Mouse (Mus musculus): ENCODE measurements around the gene Ttll9.

Gene Ttll9

DNA sequence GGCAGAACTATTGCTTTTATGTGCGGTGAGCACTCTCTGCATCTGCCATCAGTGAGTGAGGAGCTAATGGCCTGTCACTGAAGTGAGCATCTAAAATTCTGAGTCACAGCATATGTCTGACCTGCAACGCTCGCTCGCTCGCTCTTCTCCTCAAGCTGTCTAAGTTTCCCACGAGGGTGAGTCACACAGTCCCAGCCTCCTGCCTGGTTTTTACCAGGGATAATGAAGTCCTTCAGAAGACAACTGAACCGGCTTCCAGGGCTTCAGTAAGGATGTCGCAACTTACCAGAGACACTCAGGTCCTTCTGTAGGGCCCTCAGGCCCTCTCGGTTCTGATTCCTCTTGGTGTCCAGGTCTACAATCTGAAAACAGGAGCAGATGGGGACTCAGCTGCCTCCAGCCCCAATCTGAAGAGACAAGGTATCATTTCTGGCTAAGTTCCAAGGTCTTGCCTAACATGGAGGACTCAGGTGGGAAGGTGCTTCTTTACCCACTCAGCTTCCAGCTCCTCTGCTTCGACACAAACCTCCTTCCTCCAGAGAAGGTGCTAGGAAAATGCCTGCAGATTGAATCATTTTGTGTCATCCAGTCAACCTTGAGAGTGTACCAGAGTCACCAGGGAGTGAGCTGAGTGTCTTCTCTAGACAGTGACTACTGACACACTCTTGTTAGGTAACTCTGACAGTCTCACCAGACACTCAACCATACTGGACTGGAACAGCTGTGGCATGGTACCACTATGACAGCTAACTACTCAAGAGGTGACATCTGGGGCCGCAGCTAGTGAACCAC lies 51.6 kb downstream of the Ttll9 start:
- DNase-seq (ENCODE audit: low spot score), result no peak

DNA sequence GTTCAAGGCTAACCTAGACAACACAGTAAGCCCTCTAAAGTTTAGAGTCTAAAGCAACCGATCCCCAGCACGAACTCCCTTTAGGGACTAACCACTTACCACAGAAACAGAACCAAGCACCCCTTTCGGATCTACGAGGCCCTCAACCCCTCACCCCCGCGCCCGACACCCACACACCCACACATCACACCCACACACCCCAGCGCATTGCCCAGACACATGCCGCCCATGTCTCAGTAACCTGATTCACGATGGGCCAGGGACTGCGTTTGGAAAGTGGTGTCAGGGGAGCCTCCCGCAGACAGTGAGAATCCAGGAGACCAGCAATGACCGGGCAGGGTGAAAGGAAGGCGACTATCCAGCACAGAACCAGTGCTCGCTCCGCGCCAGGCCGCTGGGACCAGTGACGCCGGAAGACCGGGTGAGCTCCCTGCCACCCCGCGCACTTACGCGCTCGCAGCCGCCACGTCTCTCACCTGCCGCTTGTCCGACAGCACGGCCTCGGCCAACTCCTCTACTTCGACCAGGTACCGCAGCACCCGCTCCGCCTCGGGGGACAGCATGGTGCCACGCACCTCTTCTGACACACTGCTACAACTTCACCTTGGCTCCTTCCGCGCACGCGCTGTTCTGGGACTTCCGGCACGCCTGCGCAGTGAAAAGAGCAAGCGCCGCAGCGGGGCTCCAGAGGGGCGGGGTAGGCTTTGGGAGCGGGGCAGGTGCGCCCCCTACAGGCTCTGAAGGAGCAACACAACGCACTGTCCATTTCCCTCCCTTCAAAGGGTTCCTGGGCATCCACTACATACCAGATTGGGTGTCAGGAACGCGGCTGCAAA lies 52.7 kb downstream of the Ttll9 start, which contains the start of gene Pdrg1:
Gene Pdrg1 (minus strand): TSS at position 670 of the 836 bp plus-strand sequence.
- DNase-seq (ENCODE audit: low spot score), result peak; percentile 84

DNA sequence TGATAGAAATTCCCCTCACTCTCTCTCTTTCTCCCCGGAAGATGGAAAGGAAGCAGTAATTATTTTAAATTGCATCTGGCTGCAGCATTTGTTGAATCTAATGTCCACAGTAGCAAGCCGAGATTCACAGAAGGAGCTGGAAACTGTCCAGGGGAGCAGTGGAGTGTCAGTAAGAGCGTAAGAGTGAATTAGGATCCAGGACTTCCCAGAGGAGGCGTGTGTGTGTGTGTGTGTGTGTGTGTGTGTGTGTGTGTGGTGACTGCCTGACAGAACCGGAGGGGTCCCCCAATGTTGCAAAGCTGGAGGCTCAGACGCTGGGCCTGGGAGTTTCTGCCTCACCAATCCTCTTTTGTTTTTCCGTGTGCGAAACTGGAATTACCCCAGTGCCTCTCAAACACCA lies 53.5 kb downstream of the Ttll9 start:
- no peak for DNase-seq (ENCODE audit: low spot score)

DNA sequence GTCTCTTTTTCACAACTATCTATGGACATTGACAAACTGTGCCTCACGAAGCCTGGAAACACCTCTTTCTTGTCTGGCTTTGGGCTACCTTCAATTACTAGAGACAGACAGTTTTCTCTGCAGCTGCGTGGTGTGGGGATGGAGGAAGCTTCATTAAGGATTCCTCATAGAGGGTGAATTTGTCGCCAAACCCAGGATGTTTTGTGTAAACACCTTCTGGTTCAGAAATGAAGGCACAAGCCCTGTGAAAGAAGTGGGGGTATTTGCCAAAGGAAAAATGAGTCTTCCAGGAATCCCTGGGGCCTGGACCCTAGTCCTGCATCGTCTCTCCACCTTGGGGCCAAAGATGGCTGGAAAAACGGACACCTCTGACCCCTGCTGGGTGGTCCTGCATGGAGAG lies 54.5 kb downstream of the Ttll9 start:
- DNase-seq (ENCODE audit: low spot score), result no peak

DNA sequence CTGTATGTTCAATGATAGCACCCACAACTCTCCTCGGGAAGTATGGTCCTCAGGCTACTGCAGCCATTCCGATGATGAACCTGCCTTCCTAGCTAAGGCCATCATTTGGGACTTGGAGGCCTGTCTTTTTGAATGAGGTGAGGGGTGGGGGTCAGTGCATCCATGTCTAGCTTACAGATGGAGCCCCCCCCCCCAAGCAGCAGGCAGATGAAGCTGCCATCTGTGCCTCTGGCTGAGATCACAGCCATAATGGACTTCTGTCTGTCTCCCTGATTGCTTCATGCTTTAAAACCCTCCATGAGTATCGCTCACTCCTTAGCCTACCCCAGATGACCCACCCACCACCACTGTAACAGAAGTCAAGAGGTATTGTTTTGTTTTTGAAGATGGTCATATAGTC lies 57.1 kb downstream of the Ttll9 start:
- no peak for DNase-seq (ENCODE audit: low spot score)

DNA sequence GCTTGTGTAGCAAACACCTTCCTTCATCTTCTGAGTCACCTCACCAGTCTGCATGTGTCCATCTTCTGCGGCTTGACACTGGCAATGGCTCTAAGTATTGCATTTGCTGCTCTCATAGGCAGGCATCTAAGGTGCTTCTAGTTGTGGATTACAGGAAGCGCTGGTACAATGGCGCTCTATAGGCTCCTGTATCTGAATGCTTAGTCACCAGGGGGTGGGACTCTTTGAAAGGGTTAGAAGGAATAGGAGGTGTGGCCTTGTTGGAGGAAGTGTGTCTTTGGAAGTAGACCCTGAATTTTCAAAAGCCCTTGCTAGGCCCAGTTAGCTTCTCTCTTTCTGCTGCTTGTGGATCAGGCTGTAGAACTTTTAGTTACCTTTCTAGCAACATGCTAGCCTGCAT lies 58.9 kb downstream of the Ttll9 start:
- no peak for DNase-seq (ENCODE audit: low spot score)

DNA sequence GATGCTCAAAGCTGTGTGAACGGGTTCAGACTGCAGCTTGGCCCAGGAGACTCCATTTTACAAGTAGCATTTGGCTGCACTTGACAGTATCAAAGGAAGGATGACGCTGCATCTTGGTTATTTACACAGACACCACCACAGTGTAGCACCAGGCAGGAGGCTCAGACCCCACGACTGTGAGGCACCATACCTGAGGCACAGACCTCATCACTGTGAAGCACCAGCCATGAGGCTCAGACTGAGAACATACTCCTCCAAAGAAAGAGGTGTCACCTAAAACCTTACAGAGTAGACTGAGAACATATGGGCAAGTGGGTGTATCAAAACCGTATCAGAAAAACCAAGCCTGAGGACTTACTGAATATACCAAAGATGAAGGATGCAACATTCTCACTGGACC lies 60.6 kb downstream of the Ttll9 start:
- DNase-seq (ENCODE audit: low spot score), result no peak

DNA sequence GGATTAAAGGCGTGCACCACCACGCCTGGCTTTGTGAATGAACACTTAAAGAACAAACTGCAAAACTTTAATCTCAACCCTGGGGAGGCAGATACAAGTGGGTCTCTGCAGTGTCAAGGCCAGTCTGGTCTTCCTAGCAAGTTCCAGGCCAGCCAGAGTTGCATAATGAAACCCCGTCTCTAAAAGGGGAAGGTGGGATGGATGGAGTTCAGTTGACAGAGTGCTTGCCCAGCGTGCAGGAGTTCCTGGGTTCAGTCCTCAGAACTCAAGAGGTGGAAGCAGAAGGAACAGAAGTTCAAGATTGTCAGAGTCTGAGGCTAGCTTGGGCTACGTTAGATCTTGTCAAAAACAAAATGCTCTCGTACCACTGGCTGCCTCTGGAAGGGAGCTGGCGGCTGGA lies 63.8 kb downstream of the Ttll9 start:
- no peak for DNase-seq (ENCODE audit: low spot score)

DNA sequence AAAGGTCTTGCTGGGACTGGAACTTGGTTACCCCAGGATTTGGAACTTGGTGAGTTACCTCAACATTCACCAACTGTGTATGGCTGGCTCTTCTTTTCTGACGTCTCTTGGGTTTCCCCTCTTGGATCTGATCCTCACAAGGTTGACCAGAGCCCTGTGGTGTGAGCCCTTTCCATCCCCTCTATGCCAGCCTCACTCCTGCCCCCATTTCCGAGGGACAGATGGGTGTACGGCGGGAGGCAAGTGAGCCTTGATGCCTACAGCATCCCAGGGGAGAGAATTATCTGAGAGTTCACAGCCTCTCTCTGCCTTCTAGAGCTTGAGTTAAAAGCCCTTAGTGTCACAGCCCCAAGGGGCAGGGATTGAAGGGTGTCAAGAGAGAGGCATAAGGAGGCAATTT lies 65.2 kb downstream of the Ttll9 start:
- no peak for DNase-seq (ENCODE audit: low spot score)

DNA sequence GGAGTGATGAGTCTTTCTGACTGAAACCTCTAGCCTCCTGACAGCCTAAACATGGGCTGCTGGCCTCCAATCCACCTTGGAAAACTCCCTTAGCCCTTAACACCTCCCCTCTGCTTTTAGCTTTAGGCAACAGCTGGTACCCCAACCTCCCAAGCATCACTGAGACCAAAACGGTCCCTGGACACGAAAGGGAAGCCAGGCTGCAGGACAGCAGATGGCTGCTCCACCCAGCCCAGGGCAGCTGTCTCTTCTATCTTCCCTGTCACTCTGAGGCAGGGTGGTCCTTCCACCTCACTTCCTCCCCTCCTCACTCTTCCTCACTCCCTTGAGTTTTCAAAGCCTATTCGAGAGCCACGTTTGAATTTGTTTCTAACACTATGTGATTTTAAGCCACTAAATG lies 68.1 kb downstream of the Ttll9 start:
- no peak for DNase-seq (ENCODE audit: low spot score)

DNA sequence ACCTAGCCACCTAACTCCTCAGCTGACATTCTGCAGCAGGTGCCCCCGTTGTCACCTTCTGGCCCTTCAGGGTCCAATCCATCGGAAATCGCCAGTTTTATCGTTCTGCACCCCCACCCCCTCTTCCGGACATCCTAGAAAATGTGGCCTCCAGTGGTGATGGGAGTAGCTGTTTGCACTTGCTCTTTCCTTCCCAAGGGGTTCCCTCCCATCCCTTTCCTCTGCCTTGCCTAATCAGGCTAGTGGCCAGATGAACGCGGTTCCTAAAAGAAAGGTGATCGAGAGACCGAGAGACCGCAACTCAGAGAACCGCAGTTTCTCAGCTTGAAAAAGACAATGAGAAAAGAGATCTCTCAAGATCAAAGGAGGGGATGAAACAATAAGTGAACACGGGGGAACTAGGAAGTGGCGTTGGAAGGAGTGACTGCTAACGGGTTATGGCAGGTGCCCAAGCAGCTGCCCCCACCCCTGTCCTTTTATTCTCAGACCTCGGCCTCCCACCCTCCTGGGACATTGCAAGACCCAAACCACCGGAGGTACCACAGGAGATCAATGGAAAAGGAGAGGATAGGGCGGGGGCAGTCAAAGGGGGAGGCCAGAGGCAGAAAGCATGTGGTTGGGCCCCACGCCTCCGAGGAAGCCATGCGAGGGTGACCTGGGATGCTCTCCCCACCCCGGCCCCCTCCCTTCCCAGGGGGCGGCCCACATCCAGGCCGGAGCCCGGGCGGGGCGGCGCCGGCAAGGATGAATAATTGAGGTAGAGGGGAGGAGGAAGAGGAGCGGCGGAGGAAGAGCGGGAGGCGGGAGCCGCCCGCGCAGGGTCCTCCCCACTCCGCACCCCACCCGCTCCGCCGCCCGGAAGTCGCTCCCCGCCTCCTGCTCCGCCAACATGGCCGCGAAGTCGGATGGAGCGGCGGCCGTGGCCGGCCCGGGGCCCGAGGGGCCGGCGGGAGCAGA lies 69.1 kb downstream of the Ttll9 start, which contains the start of gene Xkr7:
Gene Xkr7 (plus strand): TSS at position 727 of the 957 bp plus-strand sequence.
- DNase-seq (ENCODE audit: low spot score), result no peak

DNA sequence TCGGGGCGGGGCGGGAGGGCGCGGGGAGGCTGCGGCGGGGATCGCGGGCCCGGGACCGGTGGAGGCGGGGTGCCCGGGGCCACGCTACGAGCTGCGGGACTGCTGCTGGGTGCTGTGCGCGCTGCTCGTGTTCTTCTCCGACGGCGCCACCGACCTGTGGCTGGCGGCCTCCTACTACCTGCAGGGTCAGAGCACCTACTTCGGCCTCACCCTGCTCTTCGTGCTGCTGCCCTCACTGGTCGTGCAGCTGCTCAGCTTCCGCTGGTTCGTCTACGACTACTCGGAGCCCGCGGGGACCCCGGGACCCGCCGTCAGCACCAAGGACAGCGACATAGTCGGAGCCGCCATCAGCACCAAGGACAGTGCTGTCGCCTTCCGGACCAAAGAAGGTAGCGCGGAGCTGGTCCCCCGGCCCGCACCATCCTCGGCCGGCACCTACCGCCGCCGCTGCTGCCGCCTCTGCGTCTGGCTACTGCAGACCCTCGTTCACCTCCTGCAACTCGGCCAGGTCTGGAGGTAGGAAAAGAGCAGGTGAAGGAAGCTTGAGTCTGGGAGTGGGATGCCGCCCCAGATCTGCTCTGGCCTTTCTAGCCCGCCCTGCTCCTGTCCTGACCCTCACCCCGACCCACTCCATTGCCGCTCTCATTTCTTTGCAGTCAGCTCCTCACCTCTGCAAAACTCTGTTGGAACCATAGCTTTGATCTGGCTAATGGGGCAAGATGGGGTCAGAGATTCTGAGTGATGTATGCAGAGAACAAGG lies 70.0 kb downstream of the Ttll9 start:
- DNase-seq (ENCODE audit: low spot score), result peak; percentile 63

DNA sequence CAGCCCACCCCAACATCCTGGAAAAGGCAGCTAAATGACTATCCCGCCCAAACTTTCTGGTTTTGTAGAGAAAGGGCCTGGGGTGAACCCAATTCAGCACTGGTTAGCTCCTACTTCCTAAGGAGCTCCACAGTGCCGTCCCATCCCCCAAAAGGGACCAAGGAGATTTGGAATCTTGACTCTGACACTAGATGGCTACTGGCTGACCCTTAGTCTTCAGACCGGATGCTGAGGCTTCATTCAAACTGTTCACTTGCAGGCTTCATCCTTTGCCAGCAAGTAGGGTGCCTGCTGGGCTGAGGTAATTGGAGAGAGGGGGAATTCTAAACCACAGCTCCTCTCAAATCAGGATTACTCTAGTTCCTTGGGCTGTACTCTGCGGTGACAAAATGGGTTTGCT lies 70.7 kb downstream of the Ttll9 start:
- no peak for DNase-seq (ENCODE audit: low spot score)

DNA sequence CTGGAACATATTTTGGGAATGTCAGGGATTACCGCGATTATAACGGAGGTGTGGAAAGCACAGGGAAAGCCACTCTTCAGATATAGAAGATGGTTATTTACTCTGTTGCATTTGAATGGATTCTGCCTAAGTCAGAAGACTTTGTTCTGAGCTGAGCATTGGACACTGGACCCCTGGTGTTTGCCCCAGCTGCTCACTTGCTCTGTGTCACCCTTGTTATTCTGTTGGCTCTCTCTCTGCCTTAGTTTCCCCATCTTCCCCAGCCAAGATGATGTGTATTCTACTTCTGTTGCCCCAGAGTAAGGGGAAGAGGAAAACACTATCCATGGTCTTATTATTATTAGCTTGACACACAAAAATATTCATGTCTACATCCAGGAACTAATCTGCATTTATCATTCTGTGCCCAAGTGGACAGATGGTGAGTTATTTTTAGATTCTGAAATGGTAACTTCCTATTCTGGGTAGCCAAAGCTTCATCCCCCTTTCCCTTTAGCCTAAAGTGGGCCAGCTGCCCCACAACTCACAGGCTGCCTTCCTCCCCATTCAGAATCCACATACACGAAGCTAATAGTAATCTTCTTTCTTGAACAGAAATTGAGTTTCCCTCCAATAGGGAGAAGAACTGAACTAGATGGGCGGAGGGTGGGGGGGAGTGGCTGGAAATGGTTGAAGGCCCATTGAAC lies 71.4 kb downstream of the Ttll9 start:
- DNase-seq (ENCODE audit: low spot score), result no peak

DNA sequence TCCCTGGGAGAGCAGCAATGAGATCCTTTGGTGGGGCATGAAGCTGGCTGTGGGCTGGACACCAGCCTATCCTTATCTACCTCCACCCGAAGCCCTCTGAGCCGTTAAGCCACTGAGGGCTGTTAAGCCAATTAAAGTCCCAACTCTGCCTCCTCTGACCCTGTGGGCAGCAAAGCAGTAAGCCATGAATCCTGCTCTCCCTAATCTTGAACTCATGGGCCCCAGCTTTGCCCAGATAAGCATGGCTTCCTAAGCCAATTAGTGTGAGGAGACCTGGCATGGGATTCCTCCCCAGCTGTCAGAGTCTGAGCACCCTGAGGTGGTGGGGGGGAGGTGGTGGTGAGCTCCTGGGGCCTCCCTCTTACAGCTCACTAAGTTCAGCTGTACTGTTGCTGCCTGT lies 74.4 kb downstream of the Ttll9 start:
- DNase-seq (ENCODE audit: low spot score), result no peak

DNA sequence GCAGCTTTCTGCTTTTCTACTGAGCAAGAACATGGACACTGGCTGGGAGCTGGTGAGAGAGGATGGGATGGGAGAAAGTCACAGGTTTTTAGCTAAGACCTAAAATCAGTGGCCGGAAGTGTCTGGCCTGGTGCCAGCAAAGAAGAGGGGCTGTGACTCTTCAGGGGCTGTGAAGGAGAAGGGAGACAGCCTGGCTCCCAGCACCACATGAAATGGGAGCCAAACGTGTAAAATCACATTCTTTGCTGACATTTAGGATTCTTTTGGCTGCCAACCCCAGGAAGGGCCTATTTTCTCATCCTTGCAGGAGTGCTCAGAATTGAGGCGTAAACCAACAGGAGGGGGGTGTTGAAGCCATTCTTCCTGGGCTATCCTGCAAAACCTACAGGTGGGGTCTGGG lies 81.6 kb downstream of the Ttll9 start:
- no peak for DNase-seq (ENCODE audit: low spot score)

DNA sequence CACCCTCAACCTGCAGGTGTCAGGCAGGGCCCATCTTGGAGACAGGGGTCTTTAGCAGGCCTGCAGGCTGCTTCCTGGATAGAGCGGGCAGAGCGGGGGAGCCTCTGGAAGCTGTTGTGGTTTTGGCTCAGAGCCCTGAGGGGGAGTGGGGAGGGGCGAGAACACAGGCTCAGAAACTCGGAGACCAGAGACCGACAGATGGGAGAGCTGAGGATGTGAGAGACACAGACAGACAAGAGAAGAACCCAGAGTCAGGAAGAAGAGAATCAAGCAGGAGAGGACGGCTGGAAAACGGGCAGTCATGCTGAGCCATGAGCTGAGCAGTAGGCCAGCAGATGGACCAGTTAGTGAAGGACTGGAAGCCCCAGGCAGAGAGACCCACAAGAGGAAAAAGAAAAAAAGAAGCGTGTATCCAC lies 83.6 kb downstream of the Ttll9 start:
- DNase-seq (ENCODE audit: low spot score), result no peak

DNA sequence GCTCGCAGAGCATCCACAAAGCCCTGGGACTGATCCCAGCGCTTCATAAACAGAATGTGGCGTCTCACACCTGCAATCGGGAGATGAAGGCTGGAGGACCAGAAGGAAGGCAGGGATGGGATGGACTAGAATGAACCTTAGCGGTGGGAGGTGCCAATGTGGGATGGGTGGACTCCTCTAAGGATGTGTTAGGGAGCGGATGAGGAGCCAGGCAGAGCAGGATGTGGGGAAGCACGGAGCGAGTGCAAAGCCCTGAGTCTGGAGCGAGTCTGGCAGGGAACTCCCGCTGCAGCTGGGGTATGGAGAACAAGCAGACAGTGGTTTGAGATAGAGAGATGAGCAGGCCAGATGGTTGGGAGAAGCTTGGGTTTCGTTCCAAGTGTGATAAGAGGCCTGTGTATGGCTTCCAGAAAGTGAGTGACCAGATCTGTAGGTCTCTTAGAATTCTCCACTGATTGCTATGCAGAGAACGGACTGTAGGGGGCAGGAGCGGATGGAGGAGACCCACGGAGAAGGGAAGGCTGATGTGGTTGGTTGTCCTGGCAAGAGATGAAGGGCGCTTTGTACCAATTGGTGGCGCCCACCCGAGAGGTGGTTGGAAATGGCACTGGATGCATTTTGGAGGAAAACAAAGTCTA lies 85.7 kb downstream of the Ttll9 start:
- no peak for DNase-seq (ENCODE audit: low spot score)

DNA sequence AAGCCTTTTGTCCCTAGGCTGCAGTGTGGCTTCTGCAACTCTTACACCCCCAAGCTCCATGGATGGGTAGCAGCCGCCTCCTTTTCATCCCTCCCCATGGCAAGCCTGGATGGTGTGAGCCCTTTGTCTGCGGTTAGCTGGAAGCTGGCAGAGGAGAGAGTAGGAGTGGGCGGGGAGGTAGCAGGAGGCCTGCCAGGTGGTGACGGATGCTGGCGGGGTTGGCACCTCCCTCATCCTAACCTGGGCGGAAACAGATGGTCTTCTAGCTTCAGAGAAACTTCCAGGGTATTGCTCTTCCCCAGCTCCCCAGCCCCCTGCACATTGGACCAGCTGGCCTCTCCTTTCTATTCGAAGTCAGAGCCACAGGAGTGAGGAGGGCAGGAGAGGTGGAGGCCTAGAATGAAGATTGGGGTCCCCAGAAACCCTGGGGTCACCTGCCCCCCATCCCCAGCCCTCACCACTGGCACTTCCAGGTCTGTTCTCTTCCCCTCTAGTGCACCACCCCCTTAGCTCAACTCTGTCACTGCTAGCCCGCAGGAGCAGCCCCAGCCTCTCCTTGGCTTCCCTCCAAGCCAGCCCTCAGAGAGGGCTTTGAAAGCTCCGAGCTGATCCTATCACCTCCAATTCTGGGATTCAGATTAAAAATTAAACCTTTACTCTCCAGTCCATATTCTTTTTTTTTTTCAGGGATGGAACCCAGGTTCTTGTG lies 87.2 kb downstream of the Ttll9 start:
- DNase-seq (ENCODE audit: low spot score), result no peak

DNA sequence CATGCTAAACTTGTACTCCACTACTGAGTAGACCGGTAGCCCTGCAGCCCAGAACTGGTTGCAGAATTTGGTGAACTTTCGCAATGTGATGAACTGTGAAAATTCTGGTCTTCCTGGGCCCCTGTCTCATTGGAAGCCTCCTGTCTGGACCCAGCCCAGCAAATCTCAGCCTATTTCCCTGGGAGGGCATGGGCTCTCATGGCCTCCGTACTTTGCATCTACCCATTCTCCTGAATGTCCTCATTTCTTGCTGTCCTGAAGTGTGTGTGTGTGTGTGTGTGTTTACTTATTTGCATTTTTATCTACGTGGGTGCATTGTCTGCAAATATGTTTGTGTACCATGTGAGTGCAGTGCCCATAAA lies 87.7 kb downstream of the Ttll9 start:
- no peak for DNase-seq (ENCODE audit: low spot score)
